Mouse (Mus musculus) hindbrain, embryonic 13.5 days (tissue): ENCODE results near the gene Poln. TPM values are rescaled to one million over a fixed set of nuclear protein-coding genes. Genes with fewer than 3 reads are reported as not detected.
A peak's percentile ranks its signal among the peaks of the same experiment; 100 is the strongest.

ENCODE experiments used
- ATAC-seq: fragments of 200-750 bp; cut with Nextera tagmentation; 2 replicates; pipeline ENCODE4 v1.8.0; 2017; ENCODE audit warnings: moderate TSS enrichment; ENCODE audit not compliant: low FRiP score
- H3K27ac ChIP-seq: fragments of 300-500 bp; sonication (generic); 2 replicates; pipeline ENCODE4 v1.5.1; 2015; ENCODE audit warnings: inconsistent platforms, mild to moderate bottlenecking, moderate library complexity
- H3K27me3 ChIP-seq: fragments of 300-500 bp; sonication (generic); 2 replicates; pipeline ENCODE4 v1.6.1; 2015; ENCODE audit warnings: mild to moderate bottlenecking, inconsistent platforms
- H3K36me3 ChIP-seq: fragments of 300-500 bp; sonication (generic); 2 replicates; pipeline ENCODE4 v1.6.1; 2015; ENCODE audit warnings: mild to moderate bottlenecking, inconsistent platforms
- H3K4me1 ChIP-seq: fragments of 300-500 bp; sonication (generic); replicated peaks from 2 replicates; pipeline ENCODE4 v1.6.1; 2015; ENCODE audit warnings: inconsistent platforms
- H3K4me2 ChIP-seq: fragments of 300-500 bp; sonication (generic); 2 replicates; pipeline ENCODE4 v1.6.1; 2015; ENCODE audit warnings: inconsistent platforms, mild to moderate bottlenecking, moderate library complexity
- H3K4me3 ChIP-seq: fragments of 300-500 bp; sonication (generic); 2 replicates; pipeline ENCODE4 v1.5.1; 2015; ENCODE audit warnings: mild to moderate bottlenecking, inconsistent platforms
- H3K9ac ChIP-seq: fragments of 300-500 bp; sonication (generic); 2 replicates; pipeline ENCODE4 v1.6.1; 2015; ENCODE audit warnings: mild to moderate bottlenecking, inconsistent platforms
- H3K9me3 ChIP-seq: fragments of 300-500 bp; sonication (generic); 2 replicates; pipeline ENCODE4 v1.6.1; 2016; ENCODE audit warnings: inconsistent platforms
- WGBS: fragments of 180-500 bp; shearing (Covaris S2); methylation state at CpG from one replicate; pipeline ENCODE4 v1.1.7; 2015; 5-methylcytosine and 5-hydroxymethylcytosine counted together
- polyA plus RNA-seq: library from polyadenylated mRNA; unstranded; fragments of >200 nt; fragmentation: Nextera tagmentation; extraction: Ambion mirVana; gene quantifications from 2 replicates; pipeline ENCODE4 v1.2.1, GENCODE M21; 2015

Poln gene
- polyA plus RNA-seq, 1 experiment from 2014 or later: 0.14 TPM

- peak overlapping the region; percentile 91 for H3K9ac ChIP-seq
- no peak overlapping the region for H3K27ac ChIP-seq
- WGBS: 92% methylated on average over 1 of the region's 1 CpGs
- peak overlapping the region; percentile 96; the same call in 1 of the 2 replicates for H3K4me3 ChIP-seq
- peaks cover 6% of the 10 kb centered on the region for H3K27me3 ChIP-seq
- peak overlapping the region; percentile 90 for H3K4me2 ChIP-seq
- no peaks in the 10 kb centered on the region for H3K9me3 ChIP-seq
- no peak for ATAC-seq
- H3K4me1 ChIP-seq: peaks cover 66% of the 10 kb centered on the region
- peaks cover 33% of the 10 kb centered on the region for H3K36me3 ChIP-seq
Observed at GRCm38 (mm10) chr5:34185051-34185580, 15.9 kb upstream of the Poln start.

GRCm38 (mm10) chr5:34183976-34184375, 14.7 kb upstream of the Poln start:
- 89% methylated on average over 3 of the region's 3 CpGs for WGBS
- Histone ChIP-seq H3K36me3 (peaks cover 41% of the 10 kb centered on the region), H3K9ac (0 out of 2 replicates have a peak overlapping the region, but pooled peaks have one; percentile 14), H3K4me3 (no peak overlapping the region), H3K27ac (no peak overlapping the region), H3K27me3 (no peaks in the 10 kb centered on the region), H3K9me3 (no peaks in the 10 kb centered on the region), H3K4me2 (no peak overlapping the region), H3K4me1 (peaks cover 64% of the 10 kb centered on the region)
- ATAC-seq: no peak

DNA sequence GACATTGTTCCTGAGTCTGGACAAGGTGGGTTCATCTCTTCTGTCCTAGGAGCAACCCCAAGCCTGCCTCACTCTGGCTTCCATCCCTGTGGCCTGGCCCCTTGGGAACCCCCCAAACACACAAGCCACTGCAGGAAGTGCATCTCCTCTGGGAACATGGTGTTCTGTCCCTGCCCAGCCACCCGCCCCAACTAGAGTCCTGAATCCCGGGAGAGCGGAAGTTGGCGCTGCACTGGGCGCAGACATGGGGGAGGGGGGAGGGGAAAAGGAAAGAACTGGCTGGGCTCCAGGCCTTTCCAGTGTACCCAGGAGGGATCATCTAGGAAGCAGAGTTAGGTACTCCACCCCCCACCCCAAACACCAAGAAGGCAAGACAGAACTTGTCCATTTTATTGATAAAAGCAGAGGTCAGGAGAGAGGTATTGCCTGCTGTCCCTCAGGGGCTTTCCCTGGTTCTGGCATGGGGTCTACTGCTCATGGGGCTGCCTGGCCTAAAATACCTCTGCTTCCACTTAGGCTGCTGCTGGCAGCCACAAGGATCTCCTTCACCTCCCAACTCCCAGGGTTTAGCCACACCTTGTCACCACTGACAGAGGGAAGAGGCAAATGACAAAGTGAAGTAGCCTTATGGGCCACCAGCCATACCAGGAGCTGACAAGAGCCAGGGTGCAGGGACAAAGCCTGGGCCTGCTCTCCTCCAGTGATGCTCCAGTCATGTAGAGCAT, 14.1 kb upstream of the Poln start:
- Histone ChIP-seq H3K4me3 (no peak overlapping the region), H3K27ac (no peak overlapping the region), H3K9me3 (no peaks in the 10 kb centered on the region), H3K27me3 (no peaks in the 10 kb centered on the region), H3K36me3 (peaks cover 47% of the 10 kb centered on the region), H3K4me2 (no peak overlapping the region), H3K4me1 (peaks cover 57% of the 10 kb centered on the region), H3K9ac (no peak overlapping the region)
- 73% methylated on average over 5 of the region's 5 CpGs for WGBS
- ATAC-seq: no peak

DNA sequence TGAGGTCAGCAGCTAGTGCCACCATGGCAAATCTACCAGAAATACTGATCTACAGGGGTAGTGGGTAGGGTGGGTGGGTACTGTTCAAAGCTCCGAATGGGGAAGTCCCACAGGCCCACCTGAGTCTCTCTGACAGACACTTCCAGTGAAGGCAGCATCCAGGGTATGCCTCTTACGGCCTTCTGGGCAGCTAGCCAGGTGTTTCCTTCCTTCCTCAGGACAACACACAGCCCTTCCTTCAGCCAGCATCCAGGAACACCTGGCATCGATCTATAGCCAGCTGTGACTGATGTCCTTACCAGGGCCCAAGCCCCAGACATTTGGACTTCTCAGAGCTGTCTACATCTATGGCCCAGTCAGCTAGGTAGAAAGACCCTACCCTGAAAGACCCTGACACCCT, 13.2 kb upstream of the Poln start:
- Histone ChIP-seq H3K4me3 (no peak overlapping the region), H3K9ac (no peak overlapping the region), H3K4me1 (peaks cover 53% of the 10 kb centered on the region), H3K27ac (no peak overlapping the region), H3K36me3 (peaks cover 56% of the 10 kb centered on the region), H3K9me3 (no peaks in the 10 kb centered on the region), H3K4me2 (no peak overlapping the region), H3K27me3 (no peaks in the 10 kb centered on the region)
- 86% methylated on average over 3 of the region's 3 CpGs for WGBS
- ATAC-seq: no peak

DNA sequence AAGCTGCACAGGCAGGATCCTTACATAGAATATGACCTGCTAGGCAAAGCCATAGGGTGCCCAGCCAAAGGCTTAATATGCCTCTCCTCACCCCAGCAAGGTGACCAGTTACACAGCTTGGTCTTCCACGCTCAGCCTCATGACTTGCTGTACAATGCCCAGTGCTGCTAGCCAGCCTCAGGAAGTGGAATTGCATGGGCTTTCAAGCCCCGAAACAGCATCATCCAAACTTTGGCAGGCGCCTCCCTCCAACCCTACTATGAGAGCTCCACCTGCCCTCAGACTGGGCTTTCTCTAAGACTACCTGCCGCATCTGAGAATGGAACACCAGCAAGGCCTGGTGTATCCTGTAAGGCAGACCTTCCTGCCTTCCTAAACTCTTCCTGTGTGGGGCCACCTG, 8.6 kb upstream of the Poln start:
- Histone ChIP-seq H3K4me1 (peaks cover 13% of the 10 kb centered on the region), H3K36me3 (peaks cover 89% of the 10 kb centered on the region), H3K9ac (no peak overlapping the region), H3K4me2 (no peak overlapping the region), H3K27me3 (no peaks in the 10 kb centered on the region), H3K27ac (no peak overlapping the region), H3K9me3 (no peaks in the 10 kb centered on the region), H3K4me3 (no peak overlapping the region)
- no peak for ATAC-seq
- 93% methylated on average over 4 of the region's 4 CpGs for WGBS

- WGBS: 97% methylated on average over 2 of the region's 2 CpGs
- Histone ChIP-seq H3K4me2 (no peak overlapping the region), H3K4me3 (no peak overlapping the region), H3K27me3 (no peaks in the 10 kb centered on the region), H3K4me1 (peaks cover 6% of the 10 kb centered on the region; the same call in 1 of the 2 replicates), H3K9ac (peak overlapping the region; percentile 13; the same call in 1 of the 2 replicates), H3K9me3 (no peaks in the 10 kb centered on the region), H3K36me3 (peaks cover 87% of the 10 kb centered on the region), H3K27ac (no peak overlapping the region)
- no peak for ATAC-seq
Observed at GRCm38 (mm10) chr5:34177091-34177490, 7.8 kb upstream of the Poln start.

GRCm38 (mm10) chr5:34176691-34177090, 7.4 kb upstream of the Poln start:
- Histone ChIP-seq H3K9ac (peak overlapping the region; percentile 13; the same call in 1 of the 2 replicates), H3K27me3 (no peaks in the 10 kb centered on the region), H3K4me3 (no peak overlapping the region), H3K36me3 (peaks cover 87% of the 10 kb centered on the region), H3K9me3 (no peaks in the 10 kb centered on the region), H3K4me2 (no peak overlapping the region), H3K27ac (no peak overlapping the region), H3K4me1 (peaks cover 2% of the 10 kb centered on the region; the same call in 1 of the 2 replicates)
- 63% methylated on average over 10 of the region's 10 CpGs for WGBS
- ATAC-seq: no peak

- Histone ChIP-seq H3K9me3 (no peaks in the 10 kb centered on the region), H3K4me2 (no peak overlapping the region), H3K36me3 (peaks cover 79% of the 10 kb centered on the region), H3K4me3 (no peak overlapping the region), H3K27me3 (no peaks in the 10 kb centered on the region), H3K4me1 (no peaks in the 10 kb centered on the region), H3K9ac (peak overlapping the region; percentile 19; the same call in 1 of the 2 replicates), H3K27ac (no peak overlapping the region)
- 16% methylated on average over 5 of the region's 5 CpGs for WGBS
- ATAC-seq: no peak
Observed at GRCm38 (mm10) chr5:34175403-34175694, 6.1 kb upstream of the Poln start.

GRCm38 (mm10) chr5:34174550-34175402, 5.5 kb upstream of the Poln start:
- Histone ChIP-seq H3K9me3 (no peaks in the 10 kb centered on the region), H3K9ac (no peak overlapping the region), H3K36me3 (peaks cover 74% of the 10 kb centered on the region), H3K4me3 (no peak overlapping the region), H3K27me3 (no peaks in the 10 kb centered on the region), H3K4me2 (no peak overlapping the region), H3K27ac (no peak overlapping the region), H3K4me1 (0 out of 2 replicates have a peak, but pooled peaks cover 3% of the 10 kb centered on the region)
- 63% methylated on average over 5 of the region's 5 CpGs for WGBS
- no peak for ATAC-seq

DNA sequence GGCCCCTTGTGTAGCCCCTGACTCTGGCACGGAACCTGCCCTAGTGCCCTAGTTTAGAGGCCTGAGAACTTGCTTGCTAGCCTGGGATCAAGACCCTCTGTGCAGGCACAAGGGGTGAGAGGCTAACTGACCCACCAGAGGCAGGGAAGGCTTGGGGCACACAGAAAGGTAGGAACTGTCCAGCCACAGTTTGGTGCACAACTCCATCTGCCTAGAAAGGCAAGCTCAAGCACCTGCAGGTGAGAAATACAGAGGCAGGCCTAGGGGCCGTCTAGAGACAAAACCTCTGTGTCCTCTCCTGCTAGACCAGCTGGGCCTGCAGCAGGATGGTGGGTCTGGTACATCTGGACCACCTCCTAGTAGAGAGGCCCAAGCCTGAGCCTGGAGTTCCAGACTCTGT, 4.8 kb upstream of the Poln start:
- Histone ChIP-seq H3K4me3 (no peak overlapping the region), H3K36me3 (peaks cover 70% of the 10 kb centered on the region), H3K27me3 (no peaks in the 10 kb centered on the region), H3K9ac (no peak overlapping the region), H3K9me3 (no peaks in the 10 kb centered on the region), H3K27ac (no peak overlapping the region), H3K4me1 (0 out of 2 replicates have a peak, but pooled peaks cover 4% of the 10 kb centered on the region), H3K4me2 (no peak overlapping the region)
- no peak for ATAC-seq
- 87% methylated on average over 2 of the region's 2 CpGs for WGBS

DNA sequence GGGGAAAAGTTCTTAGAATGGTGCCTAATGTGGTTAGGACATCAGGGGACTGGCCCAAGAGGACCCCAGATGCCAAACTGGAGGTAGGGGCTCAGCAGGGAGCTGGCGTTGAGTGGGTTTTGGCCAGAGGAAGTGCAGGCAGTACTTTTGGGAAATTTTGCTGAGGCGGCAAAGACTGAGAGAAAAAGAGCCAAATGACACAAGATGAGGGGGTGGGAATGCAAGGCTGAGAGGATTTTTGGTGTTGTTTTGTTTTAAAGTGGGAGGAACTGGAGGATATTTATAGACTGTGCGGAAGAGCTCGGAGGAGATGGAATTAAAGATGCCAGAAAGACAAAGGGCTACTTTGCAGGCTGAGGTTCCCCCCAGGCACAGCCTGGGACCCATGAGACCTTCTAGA, 1.5 kb upstream of the Poln start:
- H3K4me1 ChIP-seq: peaks cover 11% of the 10 kb centered on the region
- peaks cover 38% of the 10 kb centered on the region for H3K36me3 ChIP-seq
- no peak overlapping the region for H3K4me2 ChIP-seq
- H3K9ac ChIP-seq: no peak overlapping the region
- H3K9me3 ChIP-seq: no peaks in the 10 kb centered on the region
- 76% methylated on average over 4 of the region's 4 CpGs for WGBS
- no peak overlapping the region for H3K27ac ChIP-seq
- no peak overlapping the region for H3K4me3 ChIP-seq
- no peak for ATAC-seq
- no peaks in the 10 kb centered on the region for H3K27me3 ChIP-seq

- Histone ChIP-seq H3K27me3 (no peaks in the 10 kb centered on the region), H3K36me3 (peaks cover 31% of the 10 kb centered on the region), H3K9me3 (no peaks in the 10 kb centered on the region), H3K4me1 (peaks cover 12% of the 10 kb centered on the region), H3K4me3 (peak overlapping the region; percentile 72), H3K27ac (peak overlapping the region; percentile 95), H3K9ac (peak overlapping the region; percentile 68), H3K4me2 (peak overlapping the region; percentile 63)
- WGBS: 89% methylated on average over 3 of the region's 3 CpGs
- ATAC-seq: no peak
Observed at GRCm38 (mm10) chr5:34169954-34170353, 706 bp upstream of the Poln start.
